Mouse (Mus musculus): ENCODE measurements around the gene Clca3b. TPM values are rescaled to one million over a fixed set of nuclear protein-coding genes. Genes with fewer than 3 reads are reported as not detected.
"Not testable (repeated sequence)": the region's sequence is repeated elsewhere in the genome, so short reads cannot be mapped to it uniquely, and the experiment has no call there.

Gene Clca3b
- not detected in 2 replicates for total RNA-seq (2015; ENCODE audit: low replicate concordance)
- total RNA-seq (2017; ENCODE audit: low replicate concordance), result not detected in 2 replicates

DNA sequence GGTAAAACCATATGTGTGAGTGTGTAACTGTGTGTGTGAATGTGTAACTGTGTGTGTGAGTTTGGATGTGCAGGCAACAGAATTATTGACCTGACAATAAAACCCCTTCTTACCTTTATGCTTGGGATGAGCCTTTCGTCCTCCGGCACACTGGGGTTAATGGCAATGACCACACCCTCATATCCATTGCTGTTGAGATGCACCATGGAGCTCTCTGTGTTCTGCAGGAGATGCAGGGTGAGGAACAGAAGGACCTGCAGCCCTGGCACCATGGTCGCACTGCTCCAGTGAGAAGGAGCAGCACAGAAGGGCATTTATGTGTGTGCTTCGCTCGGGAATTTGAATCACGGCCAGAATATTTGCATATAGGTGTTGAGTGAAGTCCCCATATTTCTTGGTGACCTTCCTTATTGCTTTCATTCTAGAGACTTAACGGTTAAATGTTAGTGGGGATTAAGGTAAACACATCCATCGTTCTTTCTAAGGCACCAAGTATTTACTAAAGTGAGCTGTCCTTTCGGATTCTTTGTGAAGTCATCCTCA lies at the start of gene Clca3b:
Gene Clca3b (minus strand): TSS at position 344 of the 543 bp plus-strand sequence.
- peak; percentile 79 for ATAC-seq (replicated peaks; ENCODE audit: low FRiP score, poor library complexity, severe bottlenecking)

DNA sequence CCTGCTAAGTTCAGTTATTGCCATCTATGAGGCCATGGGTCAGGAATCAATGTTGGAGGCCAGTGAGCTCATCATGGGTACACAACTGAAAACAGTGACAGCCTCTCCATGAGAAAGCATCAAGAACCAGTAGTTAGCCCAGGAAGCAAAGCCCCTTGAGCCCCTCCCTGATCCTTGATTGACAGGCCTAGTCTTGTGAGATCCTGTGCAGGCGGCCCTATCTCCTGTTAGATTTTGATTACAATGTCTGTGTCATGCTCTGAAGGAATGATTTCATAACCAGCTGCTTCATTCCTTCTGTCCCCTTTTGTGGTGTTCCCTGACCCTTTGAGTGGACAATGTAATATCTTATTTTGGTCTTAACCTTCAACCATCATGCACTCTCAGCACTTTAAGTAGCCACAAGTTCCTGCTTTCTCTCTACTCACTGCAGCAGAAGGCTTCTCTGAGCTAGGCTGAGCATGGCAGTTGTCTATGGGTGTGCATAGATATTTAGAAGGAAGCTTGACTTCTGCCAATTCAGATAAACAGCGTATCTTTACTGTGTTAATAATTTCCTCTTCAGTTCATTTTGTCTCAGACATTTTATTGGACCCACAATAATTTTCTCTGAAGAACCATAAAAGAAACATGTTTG lies 48.0 kb upstream of the Clca3b start:
- no peak for ATAC-seq (replicated peaks; ENCODE audit: low FRiP score, poor library complexity, severe bottlenecking)

DNA sequence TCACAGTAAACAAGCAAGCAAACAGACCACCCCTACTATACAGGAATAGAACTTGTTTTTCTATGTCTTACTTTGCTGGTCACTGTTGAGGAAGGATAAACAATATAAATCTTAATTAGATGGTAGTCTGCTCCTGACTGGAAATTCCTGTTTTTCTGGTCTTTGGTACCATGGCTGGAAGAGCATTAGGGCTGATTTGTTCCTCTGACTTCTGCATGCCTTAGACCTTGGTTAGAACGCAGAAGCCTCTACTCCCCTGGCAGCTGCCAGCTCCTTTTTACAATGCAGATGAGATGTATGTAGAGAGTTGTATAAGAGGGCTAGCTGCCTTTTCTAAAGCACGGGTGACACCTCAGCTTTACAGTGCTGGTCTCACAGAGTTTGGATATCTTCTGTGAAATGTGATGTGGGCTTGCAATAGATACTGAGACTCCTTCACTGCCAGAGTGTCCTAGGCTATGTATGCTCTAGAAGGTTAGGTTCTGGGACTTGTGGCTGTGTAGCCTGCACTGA lies 41.1 kb upstream of the Clca3b start:
- ATAC-seq (replicated peaks; ENCODE audit: low FRiP score, poor library complexity, severe bottlenecking), result no peak

DNA sequence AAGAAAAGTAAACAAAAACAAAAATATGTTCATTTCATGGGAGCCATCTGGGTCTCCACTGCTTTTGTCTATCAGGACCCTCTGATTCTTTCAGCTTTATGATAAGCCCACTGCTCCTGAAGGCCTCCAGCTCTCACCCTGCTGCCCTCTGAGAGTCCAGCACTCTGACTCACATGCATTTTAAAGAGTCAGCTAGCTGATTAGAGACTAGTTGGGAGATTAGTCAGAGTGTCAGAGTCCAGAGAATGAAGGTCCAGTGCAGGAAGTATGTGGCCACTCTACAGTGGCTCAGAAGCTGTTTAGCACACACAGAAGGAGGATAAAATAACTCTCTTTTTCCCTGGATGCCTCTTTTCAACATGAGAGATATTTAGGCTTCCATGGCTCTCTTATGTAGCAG lies 37.8 kb upstream of the Clca3b start:
- ATAC-seq (replicated peaks; ENCODE audit: low FRiP score, poor library complexity, severe bottlenecking), result no peak

DNA sequence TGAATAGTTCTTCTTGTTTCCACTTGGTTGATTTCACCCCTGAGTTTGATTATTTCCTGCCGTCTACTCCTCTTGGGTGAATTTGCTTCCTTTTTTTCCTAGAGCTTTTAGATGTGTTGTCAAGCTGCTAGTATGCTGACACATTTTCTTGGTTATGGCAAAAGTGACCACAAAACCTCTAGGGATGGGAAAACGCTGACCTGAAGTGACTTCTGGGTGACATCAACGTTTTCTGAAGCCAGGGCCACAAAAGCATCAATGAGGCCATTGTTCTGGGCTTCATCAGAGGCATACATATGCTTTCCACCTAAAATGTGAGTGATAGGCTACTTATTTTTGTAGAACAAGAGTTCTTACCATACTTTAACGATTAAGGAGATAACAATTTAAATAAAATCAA lies 22.9 kb upstream of the Clca3b start:
- not testable (repeated sequence) for ATAC-seq (replicated peaks; ENCODE audit: low FRiP score, poor library complexity, severe bottlenecking)

DNA sequence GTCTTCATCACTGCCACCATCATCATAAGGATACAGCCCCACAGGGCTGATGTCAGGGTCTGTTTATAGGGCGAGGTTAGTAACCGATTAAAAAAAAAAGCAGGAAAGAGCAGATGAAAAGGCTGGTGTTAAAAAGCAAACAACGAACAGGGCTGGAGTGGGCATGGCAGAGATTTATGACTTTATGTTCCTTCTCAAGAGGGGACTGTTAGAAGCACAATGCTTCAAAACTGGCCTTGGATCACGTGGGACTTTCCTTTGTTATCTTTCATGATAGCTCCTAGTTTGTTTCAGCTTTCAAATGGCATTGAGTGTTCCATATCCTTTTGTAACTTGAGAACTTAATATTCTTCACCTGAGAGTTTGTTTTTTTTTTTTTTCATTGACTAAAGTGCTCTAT lies 427 bp upstream of the Clca3b start:
- no peak for ATAC-seq (replicated peaks; ENCODE audit: low FRiP score, poor library complexity, severe bottlenecking)

DNA sequence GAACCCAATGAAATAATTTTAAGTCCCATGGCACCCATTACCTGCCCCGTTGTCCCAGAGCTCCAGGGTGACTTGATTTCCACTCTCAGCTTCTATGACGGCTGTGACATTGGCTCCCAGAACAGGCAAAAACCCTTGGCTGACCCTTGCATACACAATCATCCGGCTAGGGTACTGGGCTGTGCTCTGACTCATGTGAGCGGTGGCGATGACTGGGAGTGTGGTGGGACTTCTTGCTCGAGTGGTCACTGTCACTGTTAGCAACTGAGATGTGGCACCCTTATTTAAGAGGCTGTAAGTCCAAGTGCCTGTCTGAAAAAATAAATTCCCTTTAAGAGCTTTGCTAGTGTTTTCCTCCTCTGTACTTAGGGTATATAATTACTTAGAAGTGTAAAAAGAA lies 21.9 kb downstream of the Clca3b start:
- no peak for ATAC-seq (replicated peaks; ENCODE audit: low FRiP score, poor library complexity, severe bottlenecking)

DNA sequence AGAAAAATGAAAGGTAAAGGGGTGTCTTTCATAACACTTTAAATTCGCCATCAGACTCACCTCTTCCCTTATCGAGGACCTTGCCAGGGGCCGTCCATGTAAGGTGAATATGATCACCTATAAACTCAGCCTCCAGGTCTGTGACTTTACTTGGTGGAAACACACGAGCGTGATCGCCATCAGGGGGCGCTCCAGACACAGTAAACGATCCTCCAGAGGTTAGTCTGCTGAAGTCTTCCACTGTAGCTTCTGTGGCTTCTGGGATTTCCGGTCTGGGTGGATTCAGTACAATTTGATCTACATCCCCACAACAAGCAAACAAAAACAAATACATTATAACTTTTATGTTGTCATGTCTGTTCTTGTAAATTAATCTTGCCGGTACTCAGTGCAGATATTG lies 24.0 kb downstream of the Clca3b start:
- ATAC-seq (replicated peaks; ENCODE audit: low FRiP score, poor library complexity, severe bottlenecking), result peak; percentile 87

DNA sequence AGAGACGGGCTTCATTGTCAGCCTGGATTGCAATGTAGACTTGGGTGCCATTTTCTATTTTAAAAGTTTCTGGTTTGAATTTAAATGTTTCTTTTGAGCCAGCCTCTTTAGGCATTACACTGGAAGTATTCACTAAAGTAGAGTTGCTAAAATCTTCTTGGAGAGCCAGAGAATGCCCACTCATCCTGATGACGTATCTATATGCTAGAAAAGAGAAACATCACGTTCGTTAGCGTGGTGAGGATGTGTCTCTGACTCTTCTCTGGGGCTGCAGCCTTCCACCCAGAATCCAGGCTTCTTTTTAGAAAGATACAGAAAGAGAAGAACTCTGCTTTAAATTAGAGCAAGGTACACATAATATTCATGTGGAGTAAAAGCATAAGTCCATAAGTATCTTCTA lies 25.8 kb downstream of the Clca3b start:
- no peak for ATAC-seq (replicated peaks; ENCODE audit: low FRiP score, poor library complexity, severe bottlenecking)

DNA sequence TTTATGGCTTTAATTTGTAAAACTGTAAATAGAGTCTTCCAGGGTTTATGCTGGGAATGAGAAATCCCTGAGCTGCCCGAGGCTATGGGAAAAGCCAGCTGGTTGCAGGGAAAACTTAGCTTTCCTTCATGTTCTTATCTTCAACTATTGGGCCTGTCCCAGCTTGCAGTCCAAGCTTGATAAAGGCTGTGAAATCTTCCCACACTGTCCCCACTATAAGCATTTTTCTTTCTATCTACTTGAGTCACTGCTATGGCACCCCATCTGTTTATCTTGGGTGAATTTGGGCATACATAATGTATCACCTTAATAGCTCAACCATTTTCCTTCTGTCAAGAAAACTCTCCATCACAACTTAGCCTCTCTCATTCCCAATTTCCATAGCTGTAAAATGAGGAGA lies 28.5 kb downstream of the Clca3b start:
- no peak for ATAC-seq (replicated peaks; ENCODE audit: low FRiP score, poor library complexity, severe bottlenecking)

DNA sequence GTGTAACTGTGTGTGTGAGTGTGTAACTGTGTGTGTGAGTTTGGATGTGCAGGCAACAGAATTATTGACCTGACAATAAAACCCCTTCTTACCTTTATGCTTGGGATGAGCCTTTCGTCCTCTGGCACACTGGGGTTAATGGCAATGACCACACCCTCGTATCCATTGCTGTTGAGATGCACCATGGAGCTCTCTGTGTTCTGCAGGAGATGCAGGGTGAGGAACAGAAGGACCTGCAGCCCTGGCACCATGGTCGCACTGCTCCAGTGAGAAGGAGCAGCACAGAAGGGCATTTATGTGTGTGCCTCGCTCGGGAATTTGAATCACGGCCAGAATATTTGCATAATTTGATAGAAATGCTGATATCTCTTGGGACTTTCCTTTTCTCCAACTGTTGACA lies 29.9 kb downstream of the Clca3b start, which contains the start of gene Clca3a2:
Gene Clca3a2 (minus strand): TSS at position 276 of the 400 bp plus-strand sequence.
- peak; percentile 87 for ATAC-seq (replicated peaks; ENCODE audit: low FRiP score, poor library complexity, severe bottlenecking)

DNA sequence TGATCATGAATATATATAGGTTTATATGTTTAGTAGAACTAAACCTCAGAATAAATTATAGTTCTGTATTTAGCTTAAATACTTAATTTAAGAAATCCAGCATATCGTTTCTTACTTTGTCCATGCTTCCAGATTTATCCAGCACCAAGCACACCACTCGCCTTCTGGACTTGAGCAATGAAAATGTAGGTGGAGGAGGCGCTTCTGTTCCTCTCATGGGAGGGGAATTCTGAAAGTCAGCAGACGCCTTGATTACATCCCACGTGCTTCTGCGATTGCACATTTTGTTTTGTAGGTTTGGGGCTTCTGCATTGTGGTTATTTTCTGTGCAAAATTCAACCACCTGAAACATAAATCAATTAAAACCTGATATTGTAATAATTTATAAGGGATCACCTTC lies 35.8 kb downstream of the Clca3b start:
- ATAC-seq (replicated peaks; ENCODE audit: low FRiP score, poor library complexity, severe bottlenecking), result not testable (repeated sequence)

DNA sequence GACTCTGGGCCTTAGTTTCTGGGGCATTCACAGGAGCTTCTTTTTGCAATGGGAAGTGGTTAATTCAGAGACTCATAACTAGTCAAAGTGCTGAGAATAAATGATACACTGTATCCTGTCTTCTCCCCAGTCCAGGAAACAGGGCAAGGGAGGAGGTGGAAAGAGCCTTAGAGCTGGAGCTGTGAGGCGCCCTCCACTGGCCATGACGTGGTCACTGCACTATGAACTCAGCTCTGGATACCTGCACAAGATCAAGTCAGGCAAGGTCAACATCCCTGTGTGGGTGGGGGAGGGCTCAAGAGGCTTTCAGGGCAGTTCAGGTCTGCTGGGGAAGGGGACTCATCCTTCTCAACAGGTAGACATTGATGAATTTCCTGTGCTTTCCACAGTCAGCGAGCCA lies 37.3 kb downstream of the Clca3b start:
- 0 out of 2 replicates have a peak, but pooled peaks have one; percentile 62 for ATAC-seq (replicated peaks; ENCODE audit: low FRiP score, poor library complexity, severe bottlenecking)

DNA sequence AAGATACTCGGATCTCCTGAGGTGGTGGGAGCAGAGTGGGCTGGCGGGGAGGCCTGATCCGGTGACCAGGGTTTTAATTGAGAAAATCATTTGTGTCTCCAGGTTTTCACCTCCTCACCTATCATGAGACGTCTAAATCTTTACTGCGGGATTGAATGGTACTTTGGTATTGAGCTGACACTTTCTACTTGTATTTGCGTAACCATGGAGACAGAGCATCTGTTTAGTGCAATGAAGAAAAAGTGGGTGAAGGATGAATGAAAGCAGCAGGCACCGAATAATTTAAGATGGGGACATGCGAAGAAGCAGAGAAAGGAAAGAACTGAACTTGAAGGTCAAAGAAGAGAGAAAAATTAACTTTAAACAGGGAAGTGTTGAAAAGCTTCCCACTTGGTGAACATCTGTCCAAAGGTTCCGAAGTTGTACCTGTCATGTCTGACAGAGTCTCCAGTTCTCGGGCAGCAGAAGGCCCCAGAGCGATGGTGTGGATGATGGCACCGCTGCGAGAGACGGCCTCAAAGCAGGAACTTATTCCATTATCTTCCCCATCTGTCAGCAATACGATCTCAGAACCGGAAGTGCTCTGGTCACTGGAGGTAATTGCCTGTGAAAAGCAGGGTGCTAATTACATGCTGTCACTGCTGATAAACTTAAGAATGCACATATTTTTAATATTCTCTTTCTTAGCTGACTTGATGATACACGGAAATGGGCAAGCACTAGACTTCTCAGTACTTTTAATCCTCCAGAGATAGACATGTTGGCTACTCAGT lies 40.8 kb downstream of the Clca3b start:
- not testable (repeated sequence) for ATAC-seq (replicated peaks; ENCODE audit: low FRiP score, poor library complexity, severe bottlenecking)

DNA sequence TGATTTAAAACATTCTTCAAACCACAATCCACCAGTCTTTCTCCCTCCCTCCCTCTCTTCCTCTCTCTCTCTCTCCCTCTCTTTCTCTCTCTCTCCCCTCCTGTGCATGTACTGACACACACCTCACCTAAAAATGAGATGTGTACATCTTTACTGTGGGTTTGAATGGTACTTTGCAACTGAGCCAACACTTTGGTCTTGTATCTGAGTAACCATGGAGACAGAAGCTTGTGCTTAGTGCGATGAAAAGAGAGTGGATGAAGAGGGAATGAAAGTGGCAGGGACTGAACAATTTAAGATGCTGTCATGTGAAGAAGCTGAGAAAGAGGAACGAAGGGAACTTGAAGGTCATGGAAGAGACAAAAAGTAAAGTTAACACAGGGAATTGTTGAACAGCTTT lies 42.5 kb downstream of the Clca3b start:
- not testable (repeated sequence) for ATAC-seq (replicated peaks; ENCODE audit: low FRiP score, poor library complexity, severe bottlenecking)

DNA sequence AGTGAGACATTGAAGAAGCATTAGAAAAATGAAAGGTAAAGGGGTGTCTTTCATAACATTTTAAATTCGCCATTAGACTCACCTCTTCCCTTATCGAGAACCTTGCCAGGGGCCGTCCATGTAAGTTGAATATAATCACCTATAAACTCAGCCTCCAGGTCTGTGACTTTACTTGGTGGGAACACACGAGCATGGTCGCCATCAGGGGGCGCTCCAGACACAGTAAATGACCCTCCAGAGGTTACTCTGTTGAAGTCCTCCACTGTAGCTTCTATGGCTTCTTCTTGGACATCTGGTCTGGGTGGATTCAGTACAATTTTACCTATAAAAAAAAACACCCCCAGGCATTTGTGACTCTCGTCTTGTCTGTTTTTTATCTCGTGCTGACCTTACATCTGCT lies 47.3 kb downstream of the Clca3b start:
- peak; percentile 81 for ATAC-seq (replicated peaks; ENCODE audit: low FRiP score, poor library complexity, severe bottlenecking)

DNA sequence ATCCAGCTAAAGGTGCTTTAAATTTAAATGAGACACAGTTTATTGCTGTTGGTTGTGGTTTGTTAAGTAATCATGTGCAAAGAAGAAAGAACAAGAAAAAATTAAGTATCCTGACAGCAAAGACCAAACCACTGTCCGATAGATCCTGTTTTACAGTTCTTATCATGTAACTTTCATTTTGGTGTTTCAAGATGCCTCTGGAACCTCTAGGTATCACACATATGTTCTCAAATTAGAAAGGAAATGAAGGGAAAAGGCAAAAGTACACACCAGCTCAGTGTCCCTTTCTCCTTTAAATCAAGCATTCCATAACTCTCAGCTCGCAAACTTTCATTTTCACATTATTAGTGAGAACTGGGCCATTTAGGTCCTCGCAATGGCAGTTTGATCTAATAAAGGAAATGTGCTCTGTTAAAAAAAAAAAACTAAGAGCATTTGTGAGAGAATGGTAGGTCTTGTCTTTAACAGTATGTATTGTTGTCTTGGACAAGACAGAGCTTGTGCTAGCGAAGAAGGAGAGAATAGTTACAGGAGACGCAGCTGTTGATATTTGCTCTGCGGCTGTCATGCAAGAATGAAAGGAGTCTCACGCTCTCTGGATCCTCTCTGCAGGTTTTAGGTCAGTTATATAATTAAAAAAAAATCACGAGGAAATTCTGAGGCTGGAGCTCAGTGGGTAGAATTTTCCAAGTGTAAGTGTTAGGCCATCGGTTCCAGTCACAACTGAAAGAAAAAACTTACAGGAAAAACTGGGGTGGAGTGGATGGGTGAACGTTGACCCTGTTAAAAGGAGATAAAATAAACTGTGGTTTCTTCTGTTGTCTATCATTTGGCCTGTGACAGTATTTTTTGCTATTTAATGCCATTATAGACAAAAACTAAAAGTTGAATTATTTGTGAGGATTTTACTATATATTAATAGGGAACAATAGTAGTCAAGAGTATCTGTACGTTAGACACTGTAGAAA lies 63.7 kb downstream of the Clca3b start:
- ATAC-seq (replicated peaks; ENCODE audit: low FRiP score, poor library complexity, severe bottlenecking), result peak; percentile 71
